Mouse (Mus musculus) hindbrain, embryonic 13.5 days (tissue): ENCODE results near the gene Erv3. TPM values are rescaled to one million over a fixed set of nuclear protein-coding genes. Genes with fewer than 3 reads are reported as not detected.
A peak's percentile ranks its signal among the peaks of the same experiment; 100 is the strongest.
"Not testable (repeated sequence)": the region's sequence is repeated elsewhere in the genome, so short reads cannot be mapped to it uniquely, and the experiment has no call there.

ENCODE experiments used
- ATAC-seq: fragments of 200-750 bp; cut with Nextera tagmentation; 2 replicates; pipeline ENCODE4 v1.8.0; 2017; ENCODE audit warnings: moderate TSS enrichment; ENCODE audit not compliant: low FRiP score
- H3K27ac ChIP-seq: fragments of 300-500 bp; sonication (generic); 2 replicates; pipeline ENCODE4 v1.5.1; 2015; ENCODE audit warnings: inconsistent platforms, mild to moderate bottlenecking, moderate library complexity
- H3K27me3 ChIP-seq: fragments of 300-500 bp; sonication (generic); 2 replicates; pipeline ENCODE4 v1.6.1; 2015; ENCODE audit warnings: mild to moderate bottlenecking, inconsistent platforms
- H3K36me3 ChIP-seq: fragments of 300-500 bp; sonication (generic); 2 replicates; pipeline ENCODE4 v1.6.1; 2015; ENCODE audit warnings: mild to moderate bottlenecking, inconsistent platforms
- H3K4me1 ChIP-seq: fragments of 300-500 bp; sonication (generic); replicated peaks from 2 replicates; pipeline ENCODE4 v1.6.1; 2015; ENCODE audit warnings: inconsistent platforms
- H3K4me2 ChIP-seq: fragments of 300-500 bp; sonication (generic); 2 replicates; pipeline ENCODE4 v1.6.1; 2015; ENCODE audit warnings: inconsistent platforms, mild to moderate bottlenecking, moderate library complexity
- H3K4me3 ChIP-seq: fragments of 300-500 bp; sonication (generic); 2 replicates; pipeline ENCODE4 v1.5.1; 2015; ENCODE audit warnings: mild to moderate bottlenecking, inconsistent platforms
- H3K9ac ChIP-seq: fragments of 300-500 bp; sonication (generic); 2 replicates; pipeline ENCODE4 v1.6.1; 2015; ENCODE audit warnings: mild to moderate bottlenecking, inconsistent platforms
- H3K9me3 ChIP-seq: fragments of 300-500 bp; sonication (generic); 2 replicates; pipeline ENCODE4 v1.6.1; 2016; ENCODE audit warnings: inconsistent platforms
- WGBS: fragments of 180-500 bp; shearing (Covaris S2); methylation state at CpG from one replicate; pipeline ENCODE4 v1.1.7; 2015; 5-methylcytosine and 5-hydroxymethylcytosine counted together
- polyA plus RNA-seq: library from polyadenylated mRNA; unstranded; fragments of >200 nt; fragmentation: Nextera tagmentation; extraction: Ambion mirVana; gene quantifications from 2 replicates; pipeline ENCODE4 v1.2.1, GENCODE M21; 2015

The Erv3 gene
- polyA plus RNA-seq, 1 experiment from 2014 or later = not detected

DNA sequence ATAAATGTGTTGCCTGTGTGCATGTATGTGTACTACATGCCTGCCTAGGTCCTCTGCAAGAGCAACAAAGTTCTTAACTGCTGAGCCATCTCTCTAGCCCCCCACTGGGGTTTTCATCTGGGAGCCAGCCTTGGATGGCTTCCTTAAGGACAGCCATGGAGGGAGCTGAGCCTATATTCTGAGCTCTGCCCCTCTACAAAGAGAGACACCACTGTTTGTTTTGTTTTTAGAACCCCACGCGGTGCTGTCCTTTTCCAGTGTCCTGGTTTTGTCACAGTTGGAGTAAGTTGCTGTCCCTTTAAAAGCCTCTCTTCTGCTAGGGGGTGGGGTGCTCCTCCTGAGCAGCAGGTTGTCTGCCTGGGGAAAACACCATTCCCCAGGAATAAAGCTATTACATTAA lies 27.7 kb downstream of the Erv3 start:
- H3K4me1 ChIP-seq = no peaks in the 10 kb centered on the region; the same call in 1 of the 2 replicates
- no peak overlapping the region for H3K4me2 ChIP-seq
- 20% methylated on average over 2 of the region's 2 CpGs for WGBS
- H3K9ac ChIP-seq = no peak overlapping the region
- H3K27me3 ChIP-seq = no peaks in the 10 kb centered on the region
- H3K36me3 ChIP-seq = no peaks in the 10 kb centered on the region; the same call in 1 of the 2 replicates
- peaks cover 8% of the 10 kb centered on the region for H3K9me3 ChIP-seq
- no peak overlapping the region for H3K4me3 ChIP-seq
- no peak for ATAC-seq
- H3K27ac ChIP-seq = no peak overlapping the region

DNA sequence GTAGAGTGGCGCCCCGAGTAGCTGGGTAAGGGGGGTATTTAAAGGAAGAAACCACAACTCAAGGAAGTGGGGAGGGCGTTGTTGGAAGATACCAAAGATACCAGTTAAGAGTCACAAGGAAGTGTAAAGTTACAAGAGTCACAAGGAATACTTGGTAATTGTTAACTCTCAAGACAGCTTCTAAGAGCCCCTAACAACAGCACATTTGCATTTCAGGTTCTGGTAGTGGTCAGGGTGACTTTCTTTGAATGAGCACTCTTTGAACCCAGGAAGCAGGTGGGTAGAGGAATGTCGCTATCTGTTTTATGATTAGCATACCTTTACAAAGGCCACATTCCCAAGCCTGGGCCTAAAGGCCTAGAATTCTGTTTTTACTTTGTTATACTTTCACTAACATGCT lies 28.6 kb downstream of the Erv3 start:
- 81% methylated on average over 4 of the region's 4 CpGs for WGBS
- not testable (repeated sequence) for H3K4me3 ChIP-seq, H3K27me3 ChIP-seq, H3K9me3 ChIP-seq, H3K9ac ChIP-seq, H3K4me2 ChIP-seq, H3K4me1 ChIP-seq, H3K36me3 ChIP-seq, H3K27ac ChIP-seq, ATAC-seq

DNA sequence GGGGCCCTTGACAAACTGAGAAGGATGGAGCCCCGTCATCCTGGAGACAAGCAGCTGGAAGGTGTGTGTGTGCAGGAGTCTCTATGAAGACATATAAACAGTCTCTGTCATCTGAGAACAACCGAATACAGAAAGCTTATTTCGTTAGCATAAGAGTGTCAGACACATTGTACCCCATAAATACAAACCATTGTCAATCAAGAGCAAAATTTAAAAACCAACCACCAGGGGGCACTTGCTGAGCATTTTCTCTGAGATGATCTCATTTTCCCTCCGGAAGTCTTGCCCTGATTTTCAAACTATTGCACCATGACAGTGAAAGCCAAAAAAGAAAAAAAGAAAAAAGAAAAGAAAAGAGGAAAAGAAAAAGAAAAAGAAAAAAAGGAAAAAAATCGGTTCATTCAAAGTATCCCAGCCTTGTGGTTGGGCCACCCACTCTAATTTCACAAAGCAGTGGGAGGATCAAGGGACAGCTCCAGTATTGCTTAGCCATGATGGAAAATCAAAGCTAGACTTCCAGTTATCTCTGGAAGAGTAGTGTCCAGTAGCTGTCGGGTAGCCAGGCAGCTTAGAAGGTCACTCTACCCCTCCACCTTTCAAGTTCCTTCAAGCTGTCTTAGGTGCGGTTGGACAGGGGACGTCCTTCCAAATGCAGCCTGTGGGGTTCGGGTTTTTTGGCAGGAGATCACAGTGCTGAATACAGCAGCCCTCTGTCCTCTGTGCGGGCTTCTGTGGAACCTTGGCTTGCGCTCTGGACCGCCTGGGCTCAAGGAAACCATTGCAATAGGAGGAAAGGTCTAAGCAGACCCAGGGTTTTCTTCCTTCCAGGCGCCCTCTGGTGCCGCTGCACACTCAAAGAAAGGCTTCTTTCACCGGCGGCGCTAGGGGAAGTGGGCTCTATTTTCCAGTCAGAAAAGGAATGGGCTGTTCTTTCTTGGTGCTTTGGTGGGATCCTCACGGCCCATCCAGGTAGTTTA lies 31.3 kb downstream of the Erv3 start:
- Histone ChIP-seq H3K27ac (0 out of 2 replicates have a peak overlapping the region, but pooled peaks have one; percentile 8), H3K36me3 (no peaks in the 10 kb centered on the region), H3K4me1 (no peaks in the 10 kb centered on the region; the same call in 1 of the 2 replicates), H3K4me2 (peak overlapping the region; percentile 32), H3K9me3 (0 out of 2 replicates have a peak, but pooled peaks cover 3% of the 10 kb centered on the region), H3K4me3 (peak overlapping the region; percentile 11; the same call in 1 of the 2 replicates), H3K27me3 (no peaks in the 10 kb centered on the region), H3K9ac (no peak overlapping the region)
- peak; percentile 77 for ATAC-seq
- 45% methylated on average over 18 of the region's 18 CpGs for WGBS

DNA sequence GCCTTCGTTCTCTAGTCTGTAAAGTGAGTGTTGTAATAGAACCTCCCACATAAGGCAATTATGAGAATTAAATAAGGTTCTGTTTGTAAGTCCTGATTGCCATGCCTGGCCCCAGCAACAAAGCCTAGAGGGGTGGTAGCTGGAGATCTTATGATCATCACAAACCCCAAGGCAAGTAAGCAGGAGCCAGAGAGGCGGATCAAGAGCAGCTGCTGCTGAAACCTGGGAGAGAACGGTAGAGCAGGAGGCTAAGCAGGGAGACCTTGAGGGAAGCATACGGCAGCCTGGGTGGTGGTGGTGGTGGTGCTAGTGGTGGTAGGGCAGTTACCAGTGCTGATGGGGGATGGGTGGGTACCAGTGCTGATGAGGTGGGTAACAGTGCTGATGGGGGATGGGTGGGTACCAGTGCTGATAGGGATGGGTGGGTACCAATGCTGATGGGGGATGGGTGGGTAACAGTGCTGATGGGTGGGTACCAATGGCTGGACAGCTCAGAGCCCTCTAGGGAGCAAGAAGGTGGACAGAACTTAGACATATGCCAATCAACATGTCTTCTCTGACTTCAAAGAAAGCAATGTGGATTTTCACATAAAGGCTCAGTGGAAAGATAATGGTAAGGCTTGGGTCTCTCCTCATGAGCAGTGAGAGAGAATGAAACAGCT lies 32.4 kb downstream of the Erv3 start:
- Histone ChIP-seq H3K4me1 (no peaks in the 10 kb centered on the region; the same call in 1 of the 2 replicates), H3K36me3 (no peaks in the 10 kb centered on the region), H3K27ac (no peak overlapping the region), H3K27me3 (no peaks in the 10 kb centered on the region), H3K9me3 (no peaks in the 10 kb centered on the region), H3K4me2 (no peak overlapping the region), H3K4me3 (no peak overlapping the region), H3K9ac (no peak overlapping the region)
- ATAC-seq = peak; percentile 31; the same call in 1 of the 2 replicates
- 94% methylated on average over 4 of the region's 4 CpGs for whole genome bisulfite sequencing

DNA sequence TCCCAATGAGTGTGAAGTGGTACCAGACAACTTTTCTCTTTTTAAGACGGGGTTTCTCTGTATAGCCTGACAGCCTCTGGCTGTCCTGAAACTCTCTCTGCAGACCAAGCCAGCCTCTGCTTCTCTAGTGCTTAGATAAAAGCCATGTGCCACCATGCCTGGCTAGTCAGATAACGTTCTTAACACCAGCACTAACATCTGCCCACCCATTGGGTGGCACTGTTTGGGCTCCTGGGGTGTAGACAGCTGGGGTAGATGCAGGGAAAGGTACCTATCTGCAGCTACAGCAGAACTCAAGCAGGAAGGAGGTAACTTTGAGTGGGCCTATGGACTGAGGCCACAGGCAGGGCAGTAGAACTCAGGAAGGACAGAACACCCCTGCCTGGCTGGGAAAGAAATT lies 34.0 kb downstream of the Erv3 start:
- no peak for ATAC-seq
- H3K4me1 ChIP-seq = peaks cover 2% of the 10 kb centered on the region
- H3K4me3 ChIP-seq = no peak overlapping the region
- H3K9me3 ChIP-seq = no peaks in the 10 kb centered on the region
- WGBS = 72% methylated on average over 2 of the region's 2 CpGs
- no peak overlapping the region for H3K4me2 ChIP-seq
- H3K27me3 ChIP-seq = no peaks in the 10 kb centered on the region
- no peak overlapping the region for H3K27ac ChIP-seq
- H3K36me3 ChIP-seq = no peaks in the 10 kb centered on the region
- no peak overlapping the region for H3K9ac ChIP-seq

DNA sequence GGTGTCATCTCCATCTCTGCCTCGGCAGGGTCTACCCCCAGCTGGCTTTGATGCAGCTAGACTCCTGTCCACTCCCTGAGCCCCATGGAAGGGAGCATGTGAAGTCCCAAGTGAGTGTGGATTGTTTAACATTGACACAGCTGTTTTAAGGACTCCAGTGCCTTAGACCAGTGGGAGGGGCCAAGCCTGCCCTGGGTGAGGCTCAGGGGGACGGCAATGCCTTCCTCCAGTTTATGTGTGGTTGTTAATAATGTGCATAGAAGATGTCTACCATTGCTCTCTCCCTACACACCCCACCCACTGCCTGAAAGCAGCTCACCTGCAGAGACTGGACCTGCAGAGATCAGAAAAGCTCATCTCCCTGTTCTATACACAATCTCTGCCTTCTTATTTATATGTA lies 35.6 kb downstream of the Erv3 start:
- Histone ChIP-seq H3K9me3 (no peaks in the 10 kb centered on the region), H3K36me3 (no peaks in the 10 kb centered on the region), H3K4me3 (no peak overlapping the region), H3K4me2 (no peak overlapping the region), H3K4me1 (peaks cover 4% of the 10 kb centered on the region), H3K9ac (no peak overlapping the region), H3K27me3 (no peaks in the 10 kb centered on the region), H3K27ac (no peak overlapping the region)
- no peak for ATAC-seq
- WGBS = 48% methylated on average over 2 of the region's 2 CpGs

DNA sequence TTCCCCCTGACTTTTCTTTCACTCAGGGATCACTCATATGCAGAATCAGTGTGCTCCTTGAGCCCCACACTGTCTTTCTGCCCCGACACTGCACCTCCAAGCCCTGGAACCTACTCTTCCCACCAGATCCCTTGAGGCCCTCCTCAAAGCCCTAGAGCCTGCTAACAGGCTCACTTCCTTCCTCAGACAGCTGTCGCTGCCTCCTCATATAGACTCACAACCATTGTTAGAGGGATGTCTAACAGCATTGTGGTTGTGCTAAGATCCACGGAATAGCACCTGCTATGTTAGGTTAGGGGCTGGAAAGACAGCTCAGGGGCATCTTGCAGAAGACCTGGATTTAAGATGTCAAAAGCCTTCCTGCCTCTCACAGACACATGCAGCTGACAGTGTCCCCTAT lies 37.1 kb downstream of the Erv3 start:
- H3K27ac ChIP-seq = no peak overlapping the region
- H3K4me2 ChIP-seq = no peak overlapping the region
- no peak for ATAC-seq
- H3K9me3 ChIP-seq = no peaks in the 10 kb centered on the region
- 82% methylated on average over 3 of the region's 3 CpGs for WGBS
- no peaks in the 10 kb centered on the region for H3K36me3 ChIP-seq
- no peaks in the 10 kb centered on the region for H3K27me3 ChIP-seq
- H3K9ac ChIP-seq = no peak overlapping the region
- no peak overlapping the region for H3K4me3 ChIP-seq
- peaks cover 4% of the 10 kb centered on the region for H3K4me1 ChIP-seq

DNA sequence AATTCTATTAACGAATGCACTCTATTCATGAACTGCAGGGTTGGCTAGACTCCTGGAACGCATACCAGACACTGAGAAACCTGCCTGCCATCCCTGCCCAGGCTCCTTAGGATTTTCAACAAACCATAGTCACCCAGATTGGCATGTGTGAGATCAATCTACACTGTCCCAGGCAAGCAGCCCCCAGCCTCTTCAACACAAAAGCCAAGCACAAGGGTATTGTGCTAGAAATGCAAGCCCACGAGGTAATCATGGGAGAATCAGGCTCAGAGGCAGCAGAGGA lies 37.9 kb downstream of the Erv3 start:
- H3K9ac ChIP-seq = no peak overlapping the region
- H3K4me1 ChIP-seq = peaks cover 4% of the 10 kb centered on the region
- WGBS = 67% methylated on average over 3 of the region's 3 CpGs
- no peaks in the 10 kb centered on the region for H3K9me3 ChIP-seq
- no peaks in the 10 kb centered on the region for H3K27me3 ChIP-seq
- no peak for ATAC-seq
- H3K27ac ChIP-seq = no peak overlapping the region
- no peaks in the 10 kb centered on the region for H3K36me3 ChIP-seq
- H3K4me3 ChIP-seq = no peak overlapping the region
- H3K4me2 ChIP-seq = no peak overlapping the region

DNA sequence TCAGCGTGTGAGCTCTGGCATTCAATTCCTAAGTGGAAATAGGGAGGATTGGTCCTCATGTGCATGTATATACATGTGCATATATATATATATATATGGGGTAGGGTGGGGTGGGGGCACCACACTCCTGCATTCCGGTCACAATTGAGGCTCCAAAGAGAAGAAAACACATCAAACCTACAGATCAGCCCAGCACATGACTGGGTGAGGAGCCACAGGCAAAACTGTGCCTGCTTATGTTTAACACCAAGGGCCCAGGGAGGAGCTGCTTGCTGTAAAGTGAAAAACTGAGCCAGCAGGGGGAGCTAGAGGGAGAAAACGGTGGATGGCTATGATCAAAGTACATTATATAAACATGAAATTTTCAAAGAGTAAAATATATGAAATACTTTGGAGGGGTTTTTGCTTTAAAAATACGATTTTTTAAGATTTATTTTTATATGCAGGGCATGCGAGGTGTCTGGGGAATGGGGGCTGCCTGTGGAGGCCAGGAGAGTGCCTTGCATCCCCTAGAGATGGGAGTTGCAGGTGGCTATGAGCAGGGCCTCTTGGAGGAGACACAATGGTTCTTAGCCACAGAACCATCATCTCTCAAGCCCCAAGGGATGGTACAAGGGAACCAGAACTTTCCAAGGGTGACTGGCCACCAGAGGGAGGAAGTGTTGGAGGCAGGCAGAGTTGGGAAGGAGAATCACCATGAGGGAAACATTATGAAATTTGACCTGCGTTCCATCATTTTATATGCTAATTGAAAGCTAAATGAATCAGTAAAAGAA lies 38.4 kb downstream of the Erv3 start:
- peak; percentile 70 for ATAC-seq
- Histone ChIP-seq H3K4me1 (peaks cover 4% of the 10 kb centered on the region), H3K9ac (no peak overlapping the region), H3K36me3 (no peaks in the 10 kb centered on the region), H3K27me3 (no peaks in the 10 kb centered on the region), H3K4me2 (no peak overlapping the region), H3K27ac (no peak overlapping the region), H3K4me3 (no peak overlapping the region), H3K9me3 (no peaks in the 10 kb centered on the region)
- WGBS = 39% methylated on average over 6 of the region's 6 CpGs

DNA sequence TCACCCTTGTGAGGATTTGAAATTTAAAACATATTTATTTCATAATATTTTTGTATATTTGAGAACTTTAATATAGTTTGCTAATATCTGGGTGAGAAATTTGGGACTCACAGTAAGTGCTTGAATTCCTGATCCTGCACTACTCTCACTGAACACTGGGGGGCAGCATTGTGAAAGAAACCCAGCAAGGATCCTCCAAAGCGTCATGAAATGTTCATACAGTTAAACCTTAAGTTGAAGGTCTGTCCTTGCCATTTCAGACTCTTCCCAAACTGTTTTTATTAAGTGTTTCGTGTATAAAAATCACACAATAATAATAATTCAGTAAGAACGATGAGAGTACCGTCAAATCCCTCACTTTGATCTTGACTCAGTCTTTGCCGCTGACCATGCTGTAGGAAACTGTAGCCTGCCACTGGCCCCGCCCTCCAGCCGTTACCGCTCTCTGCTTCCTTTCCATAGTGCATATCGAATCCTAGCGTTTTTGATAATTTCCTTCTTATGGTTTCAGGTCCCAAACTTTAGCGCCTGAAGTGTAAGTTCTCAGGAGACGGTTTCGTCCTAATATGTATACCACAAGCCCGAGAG lies 39.4 kb downstream of the Erv3 start:
- Histone ChIP-seq H3K27ac (no peak overlapping the region), H3K9me3 (no peaks in the 10 kb centered on the region), H3K9ac (no peak overlapping the region), H3K4me3 (no peak overlapping the region; the same call in 1 of the 2 replicates), H3K4me1 (peaks cover 4% of the 10 kb centered on the region), H3K36me3 (no peaks in the 10 kb centered on the region), H3K4me2 (peak overlapping the region; percentile 48), H3K27me3 (no peaks in the 10 kb centered on the region)
- peak; percentile 58; the same call in 1 of the 2 replicates for ATAC-seq
- 23% methylated on average over 14 of the region's 14 CpGs for WGBS

DNA sequence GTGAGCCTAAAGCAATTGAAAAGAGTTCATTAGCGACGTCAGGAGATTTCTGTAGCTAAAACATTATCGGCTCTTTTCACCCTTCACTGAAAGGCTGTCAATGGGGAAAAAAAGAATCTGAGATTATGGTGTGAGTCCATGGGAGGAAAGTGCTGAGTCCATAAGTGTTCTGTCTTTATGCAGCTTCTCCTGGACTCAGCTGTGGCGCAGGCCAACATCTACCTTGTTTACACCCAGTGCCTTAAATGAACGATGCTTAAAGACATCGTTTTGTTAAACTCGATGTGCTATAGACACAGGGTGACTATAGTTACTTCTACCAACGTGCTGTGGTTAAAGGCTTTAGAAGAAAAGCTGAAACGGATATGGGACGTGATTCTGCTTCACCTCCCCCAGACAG lies 45.2 kb downstream of the Erv3 start:
- no peak overlapping the region for H3K4me2 ChIP-seq
- no peaks in the 10 kb centered on the region for H3K36me3 ChIP-seq
- H3K9ac ChIP-seq = no peak overlapping the region
- 82% methylated on average over 10 of the region's 10 CpGs for WGBS
- peaks cover 17% of the 10 kb centered on the region for H3K27me3 ChIP-seq
- H3K9me3 ChIP-seq = no peaks in the 10 kb centered on the region
- no peak overlapping the region for H3K27ac ChIP-seq
- ATAC-seq = no peak
- no peak overlapping the region for H3K4me3 ChIP-seq
- no peaks in the 10 kb centered on the region for H3K4me1 ChIP-seq

DNA sequence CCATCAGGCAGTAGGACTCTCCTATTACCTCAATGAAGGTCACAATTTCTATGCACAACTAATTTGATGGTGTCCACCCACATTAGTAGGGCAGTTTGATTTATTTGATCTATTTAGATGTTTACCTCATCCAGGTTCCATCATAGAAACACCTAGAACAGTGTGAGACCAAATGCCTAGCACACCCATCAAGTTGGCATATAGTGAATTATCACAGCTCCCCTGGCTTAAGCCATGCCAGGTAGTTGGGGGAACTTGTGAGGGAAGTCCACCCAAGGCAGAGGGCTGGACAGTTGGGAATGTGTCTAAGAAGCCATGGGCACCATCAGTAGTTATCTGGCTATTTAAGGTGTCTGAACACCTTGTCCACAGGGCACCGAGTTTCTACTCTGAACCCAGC lies 46.1 kb downstream of the Erv3 start:
- 85% methylated on average over 1 of the region's 1 CpGs for WGBS
- no peak overlapping the region for H3K9ac ChIP-seq
- no peak for ATAC-seq

More for the DNA sequence above, 46.1 kb downstream of the Erv3 start:
- Histone ChIP-seq H3K9me3 (no peaks in the 10 kb centered on the region), H3K4me1 (0 out of 2 replicates have a peak, but pooled peaks cover 6% of the 10 kb centered on the region), H3K4me2 (no peak overlapping the region), H3K27ac (no peak overlapping the region), H3K27me3 (peaks cover 17% of the 10 kb centered on the region), H3K36me3 (no peaks in the 10 kb centered on the region), H3K4me3 (no peak overlapping the region)
